Mouse (Mus musculus) hindbrain, postnatal 0 days (tissue): ENCODE measurements around the gene C1galt1. TPM values are rescaled to one million over a fixed set of nuclear protein-coding genes. Genes with fewer than 3 reads are reported as not detected.

Experiments used
- ATAC-seq: fragments of 200-750 bp; cut with Nextera tagmentation; 2 replicates; pipeline ENCODE4 v1.8.0; 2017; ENCODE audit warnings: mild to moderate bottlenecking, moderate TSS enrichment, moderate library complexity
- DNase-seq: peaks from one replicate; pipeline ENCODE4 v3.0.0-alpha.2; 2015; ENCODE audit warnings: low spot score
- H3K27ac ChIP-seq: fragments of 300-500 bp; sonication (generic); 2 replicates; pipeline ENCODE4 v1.5.1; 2014; ENCODE audit warnings: mild to moderate bottlenecking
- H3K27me3 ChIP-seq: fragments of 300-500 bp; sonication (generic); 2 replicates; pipeline ENCODE4 v1.6.1; 2014; ENCODE audit warnings: low read length, mixed read lengths; ENCODE audit not compliant: insufficient read depth
- H3K36me3 ChIP-seq: fragments of 300-500 bp; sonication (generic); 2 replicates; pipeline ENCODE4 v1.6.1; 2014; ENCODE audit warnings: low read length, mixed read lengths; ENCODE audit not compliant: insufficient read depth
- H3K4me1 ChIP-seq: fragments of 300-500 bp; sonication (generic); 2 replicates; pipeline ENCODE4 v1.6.1; 2014; ENCODE audit warnings: antibody characterized with exemption, low read length, mixed read lengths; ENCODE audit not compliant: insufficient read depth
- H3K4me2 ChIP-seq: fragments of 300-500 bp; sonication (generic); 2 replicates; pipeline ENCODE4 v1.6.1; 2014; ENCODE audit warnings: low read depth, mild to moderate bottlenecking, low read length, moderate library complexity, mixed read lengths
- H3K4me3 ChIP-seq: fragments of 300-500 bp; sonication (generic); 2 replicates; pipeline ENCODE4 v1.5.1; 2014; ENCODE audit warnings: low read length
- H3K9ac ChIP-seq: fragments of 300-500 bp; sonication (generic); replicated peaks from 2 replicates; pipeline ENCODE4 v1.6.1; 2014; ENCODE audit warnings: mild to moderate bottlenecking, low read length, moderate library complexity, mixed read lengths
- H3K9me3 ChIP-seq: fragments of 300-500 bp; sonication (generic); 2 replicates; pipeline ENCODE4 v1.6.1; 2016; ENCODE audit warnings: low read length, mixed read lengths
- CTCF ChIP-seq: IDR thresholded peaks from 2 replicates; pipeline ENCODE4 v1.5.1; 2016; ENCODE audit warnings: antibody characterized with exemption, control low read depth, low read depth
- WGBS: fragments of 180-500 bp; shearing (Covaris S2); extraction: QIAGEN DNeasy Blood & Tissue Kit; methylation state at CpG from one replicate; pipeline ENCODE4 v1.1.7; 2014; 5-methylcytosine and 5-hydroxymethylcytosine counted together
- polyA plus RNA-seq: library from polyadenylated mRNA; unstranded; fragments of >200 nt; fragmentation: Nextera tagmentation; extraction: Ambion mirVana; gene quantifications from 2 replicates; pipeline ENCODE4 v1.2.1, GENCODE M21; 2015
- total RNA-seq: library from RNA; depleted of rRNA; stranded (reverse); fragments of >200 nt; gene quantifications from 2 replicates; pipeline ENCODE4 v1.2.3, GENCODE M21; 2014

Gene C1galt1
- total and polyA plus RNA-seq, 2 experiments from 2014 or later: 1.5 to 14.8 TPM

DNA sequence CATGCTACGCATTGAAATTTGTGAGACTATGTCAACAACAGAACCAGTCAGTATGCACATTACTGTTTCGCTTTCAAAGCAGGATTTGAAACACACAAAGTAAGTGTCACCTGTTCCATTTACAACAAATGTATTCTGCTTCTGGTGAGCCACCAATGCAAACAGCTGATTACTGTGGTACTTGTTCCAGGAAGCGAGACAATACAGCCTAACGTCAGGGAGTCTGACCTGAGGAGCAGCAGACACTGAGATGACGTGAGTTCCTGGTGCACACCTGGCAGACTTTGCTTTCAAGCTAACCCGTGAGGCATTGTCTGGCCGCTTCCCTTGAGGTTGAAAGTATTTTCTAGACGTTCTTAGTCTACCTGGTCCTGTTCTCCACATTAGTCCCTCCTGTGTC, 13.8 kb upstream of the C1galt1 start:
- H3K9ac ChIP-seq: no peak overlapping the region
- no peak for TF ChIP-seq CTCF
- H3K27me3 ChIP-seq: no peaks in the 10 kb centered on the region
- H3K27ac ChIP-seq: no peak overlapping the region
- no peak overlapping the region for H3K4me2 ChIP-seq
- no peaks in the 10 kb centered on the region for H3K4me1 ChIP-seq
- H3K36me3 ChIP-seq: no peaks in the 10 kb centered on the region
- 77% methylated on average over 8 of the region's 8 CpGs for WGBS
- H3K9me3 ChIP-seq: no peaks in the 10 kb centered on the region
- H3K4me3 ChIP-seq: no peak overlapping the region
- ATAC-seq (no peak), DNase-seq (no peak)

DNA sequence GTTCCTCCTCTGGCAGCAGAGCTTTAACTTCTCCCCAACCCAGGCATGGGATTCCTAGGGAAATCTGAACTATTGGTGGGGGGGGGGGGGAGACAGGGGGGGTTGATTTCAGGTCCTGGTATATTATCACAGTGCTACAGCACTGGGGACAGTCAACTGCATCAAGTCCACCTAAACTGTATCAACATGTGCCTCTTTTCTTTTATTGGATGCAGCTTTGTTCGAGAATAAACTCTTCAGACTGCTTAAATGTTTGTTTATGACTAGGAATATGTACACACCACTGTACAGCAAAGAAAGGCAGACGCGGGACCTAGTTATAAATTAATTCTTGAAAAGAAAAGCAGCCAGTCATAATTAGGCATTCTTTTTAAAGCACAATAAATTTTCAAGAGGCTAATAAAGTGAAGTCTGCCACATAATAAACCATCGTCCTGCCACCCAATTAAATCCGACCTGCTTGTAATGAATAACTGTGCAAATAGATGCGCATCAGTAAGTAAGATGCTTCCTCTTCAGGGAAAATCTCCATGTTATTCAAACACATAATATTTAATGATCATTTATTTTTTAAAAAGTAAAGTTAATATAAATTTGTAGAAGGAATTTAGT, 12.0 kb upstream of the C1galt1 start:
- WGBS: 57% methylated on average over 6 of the region's 6 CpGs
- ATAC-seq: no peak
- Histone ChIP-seq H3K27ac (no peak overlapping the region), H3K4me2 (no peak overlapping the region), H3K27me3 (no peaks in the 10 kb centered on the region), H3K4me1 (no peaks in the 10 kb centered on the region), H3K9ac (no peak overlapping the region), H3K9me3 (no peaks in the 10 kb centered on the region), H3K4me3 (no peak overlapping the region), H3K36me3 (no peaks in the 10 kb centered on the region)
- DNase-seq: no peak
- no peak for TF ChIP-seq CTCF

DNA sequence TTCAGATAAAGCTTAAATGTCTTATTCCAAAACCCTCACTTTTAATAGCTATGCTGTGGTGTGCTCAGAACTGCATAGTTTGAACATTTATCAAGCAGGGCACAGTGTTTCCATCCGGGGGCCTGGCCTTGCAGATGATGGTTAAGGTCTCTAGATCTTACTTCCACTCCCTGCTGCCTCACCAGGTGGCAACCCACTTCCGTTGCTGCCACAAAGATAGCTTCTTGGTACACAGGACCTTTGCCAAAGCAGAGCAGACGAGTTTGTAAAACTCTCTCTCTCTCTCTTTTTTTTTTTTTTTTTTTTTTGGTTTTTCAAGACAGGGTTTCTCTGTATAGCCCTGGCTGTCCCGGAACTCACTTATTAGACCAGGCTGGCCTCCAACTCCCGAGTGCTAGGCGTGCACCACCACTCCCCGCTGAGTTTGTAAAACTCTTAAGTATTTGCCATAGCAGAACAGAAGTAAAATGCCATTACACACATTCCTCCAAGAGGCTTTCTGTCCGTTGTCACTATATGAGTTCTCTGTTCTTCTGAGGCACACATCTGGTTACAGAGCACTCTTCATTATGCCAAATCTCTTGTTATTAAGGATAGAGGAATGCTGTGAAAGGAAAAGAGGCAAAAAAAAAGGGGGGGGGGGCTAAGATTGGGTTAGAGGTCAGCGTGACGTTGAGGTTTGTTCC, 773 bp upstream of the C1galt1 start:
- Histone ChIP-seq H3K4me2 (peak overlapping the region; percentile 71), H3K4me3 (peak overlapping the region; percentile 93), H3K36me3 (no peaks in the 10 kb centered on the region), H3K27ac (peak overlapping the region; percentile 93; the same call in 1 of the 2 replicates), H3K9ac (no peak overlapping the region), H3K27me3 (no peaks in the 10 kb centered on the region), H3K9me3 (no peaks in the 10 kb centered on the region), H3K4me1 (peaks cover 8% of the 10 kb centered on the region; the same call in 1 of the 2 replicates)
- ATAC-seq (no peak), DNase-seq (peak; percentile 27)
- WGBS: 51% methylated on average over 10 of the region's 10 CpGs
- no peak for TF ChIP-seq CTCF

DNA sequence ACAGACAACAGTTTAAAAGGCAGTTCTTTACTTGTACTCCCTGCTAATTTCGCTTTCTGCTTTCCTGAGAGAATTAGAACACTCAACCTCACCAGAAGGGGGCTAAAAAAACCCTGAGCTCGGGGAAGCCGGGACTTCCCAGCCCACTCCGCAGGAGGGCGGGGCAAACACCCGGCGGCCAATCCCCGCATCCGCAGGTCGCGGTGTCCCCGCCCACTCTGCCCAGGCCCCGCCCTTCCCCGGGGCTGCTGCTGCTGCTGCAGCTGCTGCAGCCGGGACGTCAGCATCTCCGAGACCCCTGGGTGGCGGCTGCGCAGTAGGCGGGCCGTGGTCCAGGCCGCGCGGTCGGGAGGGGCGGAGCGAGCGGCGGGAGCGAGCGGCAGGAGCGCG, 235 bp upstream of the C1galt1 start:
- DNase-seq (peak; percentile 97), ATAC-seq (peak; percentile 99)
- H3K27ac ChIP-seq: peak overlapping the region; percentile 93
- no peaks in the 10 kb centered on the region for H3K9me3 ChIP-seq
- no peaks in the 10 kb centered on the region for H3K36me3 ChIP-seq
- WGBS: under 1% methylated on average over 30 of the region's 33 CpGs
- peak overlapping the region; percentile 85 for H3K9ac ChIP-seq
- H3K4me3 ChIP-seq: peak overlapping the region; percentile 93
- peak; percentile 60 for TF ChIP-seq CTCF
- peaks cover 8% of the 10 kb centered on the region; the same call in 1 of the 2 replicates for H3K4me1 ChIP-seq
- no peaks in the 10 kb centered on the region for H3K27me3 ChIP-seq
- peak overlapping the region; percentile 71 for H3K4me2 ChIP-seq

DNA sequence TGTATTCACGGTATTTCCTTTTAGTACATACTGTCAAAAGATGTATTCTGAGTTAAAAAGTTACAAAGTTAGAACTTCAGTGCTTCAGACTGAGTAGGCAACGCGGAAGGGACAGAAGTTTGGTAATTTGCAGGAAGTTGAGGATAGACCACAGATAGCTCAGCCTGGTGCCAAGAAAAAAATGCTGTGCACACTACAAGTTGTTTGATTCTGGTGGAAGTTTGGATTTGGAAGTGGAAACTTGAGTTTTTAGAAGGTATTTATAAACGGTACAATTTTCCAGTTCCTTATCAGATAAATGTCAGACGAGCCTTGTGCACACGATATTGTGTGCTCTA, 1.0 kb downstream of the C1galt1 start:
- 25% methylated on average over 6 of the region's 6 CpGs for WGBS
- peak overlapping the region; percentile 71 for H3K4me2 ChIP-seq
- no peaks in the 10 kb centered on the region for H3K36me3 ChIP-seq
- TF ChIP-seq CTCF: no peak
- ATAC-seq (no peak), DNase-seq (no peak)
- peaks cover 8% of the 10 kb centered on the region; the same call in 1 of the 2 replicates for H3K4me1 ChIP-seq
- no peaks in the 10 kb centered on the region for H3K27me3 ChIP-seq
- H3K9ac ChIP-seq: no peak overlapping the region; the same call in 1 of the 2 replicates
- H3K27ac ChIP-seq: no peak overlapping the region
- H3K4me3 ChIP-seq: peak overlapping the region; percentile 93
- no peaks in the 10 kb centered on the region for H3K9me3 ChIP-seq

DNA sequence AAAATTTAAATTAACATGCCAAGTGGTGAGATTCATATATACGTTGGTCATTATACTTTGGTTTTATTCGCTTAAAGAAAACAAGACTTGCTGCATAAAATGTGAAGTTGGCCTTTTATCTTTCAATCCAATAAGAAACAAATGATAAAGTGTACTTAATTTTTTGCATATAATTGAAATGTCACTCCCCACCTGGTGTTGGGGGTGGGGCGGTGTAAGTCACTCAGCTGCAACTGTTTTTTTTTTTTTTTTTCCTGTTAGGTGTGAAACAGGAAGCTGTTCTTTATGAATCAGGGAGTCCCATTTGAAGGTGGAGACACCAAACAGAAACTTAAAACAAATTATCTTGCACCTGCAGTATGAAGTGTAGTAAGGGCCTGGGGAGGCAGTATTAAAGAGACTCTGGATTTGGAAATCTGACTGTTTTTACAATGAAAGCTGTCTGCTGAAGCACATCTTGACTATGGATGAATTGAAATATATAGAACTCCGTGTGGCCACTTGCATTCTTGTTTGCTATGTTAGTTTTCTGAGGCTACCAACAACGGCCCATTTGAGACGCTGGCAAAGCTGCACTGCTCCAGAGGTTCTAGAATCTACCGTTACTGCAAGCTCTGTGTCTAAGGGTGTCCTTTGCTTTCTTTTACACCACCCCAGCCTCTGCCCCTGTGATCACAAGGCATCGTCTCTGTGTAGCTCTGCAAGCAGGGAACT, 2.2 kb downstream of the C1galt1 start:
- Histone ChIP-seq H3K4me3 (0 out of 2 replicates have a peak overlapping the region, but pooled peaks have one; percentile 3), H3K9ac (no peak overlapping the region), H3K27ac (no peak overlapping the region), H3K27me3 (no peaks in the 10 kb centered on the region), H3K9me3 (no peaks in the 10 kb centered on the region), H3K4me2 (peak overlapping the region; percentile 44), H3K36me3 (no peaks in the 10 kb centered on the region), H3K4me1 (peaks cover 8% of the 10 kb centered on the region; the same call in 1 of the 2 replicates)
- ATAC-seq: no peak
- no peak for TF ChIP-seq CTCF
- no peak for DNase-seq
- 71% methylated on average over 8 of the region's 8 CpGs for WGBS
